Mouse (Mus musculus) mouse trophoblast stem cell (cell line): ENCODE data around the gene Dact1.

Experiments used
- in situ Hi-C, 2 experiments: fragments of 300-500 bp; cut with MseI, MboI; formaldehyde crosslinking; loops; 2 replicates in 1 of 2; 3 replicates in 1 of 2; pipeline ENCODE4 v1.15.1; 2025

The Dact1 gene

DNA sequence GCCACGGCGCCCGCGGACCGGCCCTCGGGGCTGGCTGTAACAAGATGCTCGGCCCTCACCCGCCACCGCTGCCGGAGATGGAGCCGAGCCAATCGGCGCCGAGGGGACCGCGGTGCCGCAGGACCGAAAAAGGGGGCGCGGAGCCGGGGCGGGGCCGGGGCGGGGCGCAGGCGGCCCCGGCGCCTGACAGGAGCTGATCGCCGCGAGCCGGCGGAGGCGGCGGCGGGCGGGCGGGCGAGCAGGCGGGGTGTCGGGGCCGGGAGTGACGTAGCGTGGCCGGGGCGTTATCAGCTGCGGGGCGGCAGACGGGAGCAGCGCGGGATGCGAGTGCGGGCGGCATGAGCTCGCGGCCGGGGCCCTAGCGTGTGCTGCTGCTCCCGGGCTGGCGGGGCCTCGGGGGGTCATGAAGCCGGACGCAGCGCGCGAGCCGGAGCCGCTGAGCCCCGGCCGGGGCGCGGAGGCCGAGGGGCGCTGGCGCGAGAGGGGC is at the start of gene Dact1:
Gene Dact1, plus strand, starts transcription at position 304 of the 487 bp plus-strand sequence.
- in situ Hi-C loops, result loop anchor here (10.0 kb wide), 1 partner anchor 395 kb away; no protein-coding TSS in a partner anchor

DNA sequence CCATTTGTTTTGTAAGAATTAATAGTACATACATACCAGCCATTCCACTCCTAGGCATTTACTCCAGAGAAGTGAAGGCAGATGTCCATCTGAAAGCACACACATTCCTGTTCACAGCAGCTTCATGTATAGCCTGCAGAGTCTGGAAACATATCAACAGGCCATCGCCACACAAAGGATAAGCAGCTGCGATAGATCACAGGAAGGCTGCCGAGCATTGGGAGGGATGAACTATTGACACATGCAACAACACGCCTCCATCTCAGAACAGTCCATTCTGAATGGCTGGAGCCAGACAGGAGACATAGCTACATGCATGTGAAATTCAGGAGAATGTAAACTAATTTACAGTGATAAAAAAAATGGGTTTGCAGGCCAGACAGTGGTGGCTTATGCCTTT is 45.5 kb upstream of the Dact1 start:
- in situ Hi-C loops, result no loop called here

- in situ Hi-C loops, result no loop called here
Observed at GRCm38 (mm10) chr12:71269367-71269766, 40.3 kb upstream of the Dact1 start.

GRCm38 (mm10) chr12:71271131-71271530 is 38.6 kb upstream of the Dact1 start:
- in situ Hi-C loops, result no loop called here

GRCm38 (mm10) chr12:71274519-71275237 is 35.0 kb upstream of the Dact1 start:
- in situ Hi-C loops, result no loop called here

DNA sequence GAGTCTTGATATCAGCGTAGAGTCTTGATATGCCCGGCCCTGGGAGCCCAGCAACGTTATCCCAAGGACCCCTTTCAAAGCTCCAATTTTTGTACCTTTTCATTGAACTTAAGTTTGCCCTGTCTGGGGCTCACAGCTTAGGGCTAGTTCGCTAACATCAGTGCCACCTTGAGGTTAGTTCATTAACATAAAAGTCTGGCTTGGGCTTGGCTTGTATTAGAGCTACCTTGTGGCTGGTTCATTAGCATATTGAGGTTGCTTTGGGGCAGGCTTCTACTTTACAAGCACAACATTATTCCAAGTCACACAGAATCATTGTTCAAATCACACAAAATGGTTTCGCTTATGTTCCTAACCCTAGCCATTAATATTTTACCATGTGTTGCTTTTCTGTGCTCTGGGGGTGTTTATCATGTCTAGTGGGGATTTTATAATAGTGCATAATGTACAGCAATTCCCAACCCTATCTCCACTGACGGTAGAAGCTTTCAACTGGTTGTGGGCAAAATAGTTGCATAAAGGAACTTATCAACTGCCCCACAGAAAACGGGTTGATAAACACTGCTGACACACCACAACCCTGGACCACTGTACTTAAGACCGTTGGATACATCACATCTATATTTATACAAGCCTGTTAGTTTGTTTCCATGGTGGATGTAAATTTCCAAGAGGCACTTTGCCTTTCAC is 33.6 kb upstream of the Dact1 start:
- in situ Hi-C loops, result no loop called here

GRCm38 (mm10) chr12:71279521-71280262 is 30.0 kb upstream of the Dact1 start:
- in situ Hi-C loops, result no loop called here

DNA sequence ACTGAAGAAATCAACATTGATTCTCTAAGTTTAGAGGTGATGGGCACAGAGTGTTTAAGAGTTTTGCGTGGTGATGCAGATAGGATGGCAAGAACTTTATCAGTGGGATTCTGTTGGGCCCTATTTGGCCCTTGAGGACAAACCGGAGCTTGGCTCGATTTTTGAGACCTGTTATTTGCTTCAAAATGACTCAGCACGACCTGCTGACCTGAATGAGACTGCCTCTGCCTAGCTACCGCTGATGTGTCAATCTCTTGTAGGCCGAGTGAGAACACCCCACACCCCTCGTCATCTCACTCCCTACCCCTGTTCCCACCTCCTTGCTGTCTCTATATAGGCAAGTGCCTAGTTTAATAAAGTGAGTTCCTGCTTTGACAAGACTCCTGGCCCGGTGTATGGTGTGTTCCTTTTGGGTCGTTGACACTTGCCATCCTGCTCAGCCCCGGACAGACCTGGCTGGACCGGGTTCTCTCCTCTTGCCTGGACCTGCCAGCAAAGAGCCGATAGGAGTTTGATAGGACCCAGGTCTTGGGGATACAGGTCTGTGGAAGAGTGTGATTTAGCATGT is 28.4 kb upstream of the Dact1 start:
- in situ Hi-C loops, result no loop called here

- in situ Hi-C loops, result no loop called here
Observed at GRCm38 (mm10) chr12:71285399-71285798, 24.3 kb upstream of the Dact1 start.

DNA sequence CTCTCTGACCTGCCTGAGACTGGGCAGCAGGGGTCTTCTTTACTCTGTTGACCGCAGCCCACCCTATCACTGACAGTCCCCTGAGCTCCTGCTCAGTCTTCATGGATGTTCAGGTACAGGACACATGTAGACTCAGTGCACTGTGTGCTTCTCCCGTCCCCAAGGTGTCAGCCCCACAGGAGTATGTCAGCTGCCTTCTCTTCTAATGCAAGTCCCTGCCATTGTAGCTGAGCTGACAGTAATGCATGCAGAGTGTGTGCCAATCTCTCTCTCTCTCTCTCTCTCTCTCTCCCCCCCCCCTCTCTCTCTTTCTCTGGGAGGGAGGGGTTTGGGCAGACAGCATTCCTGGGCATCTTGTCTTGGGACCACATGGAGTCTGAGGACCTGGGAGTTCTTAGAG is 19.2 kb upstream of the Dact1 start:
- in situ Hi-C loops, result no loop called here

- in situ Hi-C loops, result no loop called here
Observed at GRCm38 (mm10) chr12:71293960-71294942, 15.4 kb upstream of the Dact1 start.

- in situ Hi-C loops, result no loop called here
Observed at GRCm38 (mm10) chr12:71296849-71297535, 12.7 kb upstream of the Dact1 start.

GRCm38 (mm10) chr12:71310068-71310931 is 616 bp downstream of the Dact1 start:
- in situ Hi-C loops, result loop anchor here in 1 of 2 experiments (10.0 kb wide), 1 partner anchor 395 kb away; no protein-coding TSS in a partner anchor

DNA sequence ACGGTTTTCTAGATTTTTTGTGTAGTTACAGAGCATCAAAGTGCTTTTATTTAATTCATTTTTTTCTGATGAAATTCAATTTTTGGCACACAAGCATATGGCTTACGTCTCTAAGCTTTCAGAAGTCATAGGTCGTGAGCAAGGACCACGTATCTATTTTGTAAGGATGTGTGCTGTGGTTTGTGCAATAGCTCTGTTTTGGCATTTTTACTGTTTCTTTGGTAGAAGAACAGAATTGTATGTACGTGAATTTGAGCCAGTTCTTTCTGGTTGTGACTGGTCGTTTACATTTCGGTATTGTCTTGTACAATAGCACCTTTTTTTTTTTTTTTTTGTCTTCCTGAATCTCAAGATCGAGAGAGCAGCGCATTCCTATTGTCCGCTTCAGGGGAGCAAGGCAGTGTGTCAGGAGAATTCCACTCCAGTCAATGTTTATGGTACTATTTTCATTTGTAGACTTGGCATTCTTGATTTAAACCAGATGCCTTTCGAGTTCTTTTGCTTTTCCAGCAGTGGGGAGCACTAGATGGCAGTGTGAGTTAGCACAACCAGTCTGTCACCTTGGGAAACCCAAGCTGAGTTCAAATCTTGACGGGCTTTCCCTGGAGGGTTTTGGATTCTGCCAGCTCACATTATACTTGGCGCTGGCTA is 1.7 kb downstream of the Dact1 start:
- in situ Hi-C loops, result loop anchor here in 1 of 2 experiments (10.0 kb wide), 1 partner anchor 393 kb away; no protein-coding TSS in a partner anchor

DNA sequence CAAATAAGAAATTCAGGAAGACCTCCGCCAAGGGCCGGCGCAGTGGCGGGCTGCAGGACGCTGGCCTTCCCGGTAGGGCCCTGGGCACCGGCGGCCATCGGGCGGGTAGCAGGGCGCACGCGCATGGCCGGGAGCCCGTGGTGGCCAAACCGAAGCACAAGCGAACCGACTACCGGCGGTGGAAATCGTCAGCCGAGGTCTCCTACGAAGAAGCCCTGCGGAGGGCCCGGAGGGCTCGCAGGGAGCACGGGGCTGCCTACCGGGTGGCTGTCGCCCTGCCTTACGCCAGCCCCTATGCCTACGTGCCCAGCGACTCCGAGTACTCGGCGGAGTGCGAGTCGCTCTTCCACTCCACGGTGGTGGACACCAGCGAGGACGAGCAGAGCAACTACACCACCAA is 8.6 kb downstream of the Dact1 start:
- in situ Hi-C loops, result loop anchor here in 1 of 2 experiments (10.0 kb wide), 1 partner anchor 387 kb away; no protein-coding TSS in a partner anchor

DNA sequence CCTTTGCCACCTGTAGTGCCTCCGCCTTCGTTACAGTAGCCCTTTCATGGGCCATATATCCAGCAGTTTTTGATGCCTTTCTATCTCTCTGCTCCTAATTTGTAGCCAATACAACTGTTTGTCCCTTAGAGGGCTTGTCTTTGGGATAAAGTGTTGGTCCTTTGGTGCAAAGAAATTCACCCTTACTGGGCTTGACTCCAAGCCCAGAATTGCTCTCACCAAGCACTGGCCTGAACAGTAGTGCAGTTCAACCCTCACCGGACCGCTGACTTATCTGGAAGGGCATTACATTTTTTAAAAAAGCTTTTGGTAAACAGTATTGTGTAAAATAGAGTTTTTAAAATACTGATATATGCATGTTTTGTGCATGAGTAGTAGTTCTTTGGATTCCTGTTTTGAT is 9.9 kb downstream of the Dact1 start:
- in situ Hi-C loops, result loop anchor here in 1 of 2 experiments (10.0 kb wide), 1 partner anchor 385 kb away; no protein-coding TSS in a partner anchor

GRCm38 (mm10) chr12:71332646-71333045 is 23.0 kb downstream of the Dact1 start:
- in situ Hi-C loops, result no loop called here

DNA sequence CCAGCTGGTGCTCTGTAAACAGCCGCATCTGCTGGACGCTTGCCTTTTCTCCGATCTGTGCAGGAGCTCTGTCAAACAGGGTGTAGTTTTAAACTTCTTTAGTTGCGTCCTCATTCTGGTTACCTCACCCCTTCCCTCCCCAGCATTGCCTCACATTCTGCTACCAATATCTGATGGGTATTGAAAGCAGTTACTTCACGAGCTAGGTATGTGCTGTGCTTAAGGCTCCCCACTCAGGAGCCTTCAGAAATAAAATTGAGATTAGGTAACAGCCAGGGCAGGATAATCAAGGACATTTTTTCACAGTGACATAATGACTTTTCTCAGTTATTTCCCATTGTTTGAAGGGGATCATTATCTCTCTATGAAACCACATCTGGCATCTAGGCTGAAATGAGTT is 23.9 kb downstream of the Dact1 start:
- in situ Hi-C loops, result no loop called here
